Mouse (Mus musculus) ES-E14 (cell line): ENCODE measurements around the gene Snapc4. TPM values are rescaled to one million over a fixed set of nuclear protein-coding genes. Genes with fewer than 3 reads are reported as not detected.

Experiments used
- DNase-seq: peaks from one replicate; pipeline ENCODE4 v3.0.0-alpha.2; 2013; ENCODE audit warnings: low read depth, low spot score
- H3K27ac ChIP-seq: 2 replicates; pipeline ENCODE4 v1.5.1; 2012; ENCODE audit warnings: low read depth, mild to moderate bottlenecking, low read length, moderate library complexity, mixed read lengths; ENCODE audit not compliant: poor library complexity, insufficient read depth, severe bottlenecking
- H3K36me3 ChIP-seq: 2 replicates; pipeline ENCODE4 v1.6.1; 2012; ENCODE audit warnings: mild to moderate bottlenecking, low read length, moderate library complexity, mixed read lengths; ENCODE audit not compliant: control insufficient read depth, poor library complexity, insufficient read depth, severe bottlenecking
- H3K4me1 ChIP-seq, 2 experiments: fragments of 150-350 bp in 1 of 2; sonication (generic) in 1 of 2; 2 replicates each; pipeline ENCODE4 v1.6.1; 2012; ENCODE audit warnings: low read length in 2 of 2, mild to moderate bottlenecking in 1 of 2, mixed read lengths in 1 of 2; ENCODE audit not compliant: control insufficient read depth in 2 of 2, insufficient read depth in 2 of 2, poor library complexity in 1 of 2
- H3K4me3 ChIP-seq, 2 experiments: fragments of 150-350 bp in 1 of 2; sonication (generic) in 1 of 2; 2 replicates each; pipeline ENCODE4 v1.5.1; 2012; ENCODE audit warnings: low read length in 2 of 2, low read depth in 1 of 2, mild to moderate bottlenecking in 1 of 2, mixed read lengths in 1 of 2; ENCODE audit not compliant: insufficient read depth in 1 of 2, poor library complexity in 1 of 2, severe bottlenecking in 1 of 2
- H3K9ac ChIP-seq: 2 replicates; pipeline ENCODE4 v1.6.1; 2012; ENCODE audit warnings: low read depth, mild to moderate bottlenecking, low read length, mixed read lengths; ENCODE audit not compliant: poor library complexity, insufficient read depth, severe bottlenecking
- H3K9me3 ChIP-seq: fragments of 150-350 bp; sonication (generic); 2 replicates; pipeline ENCODE4 v1.6.1; 2012; ENCODE audit warnings: low read depth, mild to moderate bottlenecking, low read length; ENCODE audit not compliant: control insufficient read depth, insufficient read depth
- CHD2 ChIP-seq: IDR thresholded peaks from 2 replicates; pipeline ENCODE4 v1.6.1; 2014; ENCODE audit warnings: mild to moderate bottlenecking, low read depth, low read length, inconsistent platforms
- HCFC1 ChIP-seq: IDR thresholded peaks from 2 replicates; pipeline ENCODE4 v1.6.1; 2012; ENCODE audit warnings: low read length, inconsistent platforms, borderline replicate concordance; ENCODE audit not compliant: insufficient read depth
- MAFK ChIP-seq: IDR thresholded peaks from 2 replicates; pipeline ENCODE4 v1.6.1; 2014; ENCODE audit warnings: mild to moderate bottlenecking, low read depth, low read length, inconsistent platforms; ENCODE audit not compliant: insufficient read depth
- ZC3H11A ChIP-seq: IDR thresholded peaks from 2 replicates; pipeline ENCODE4 v1.6.1; 2012; ENCODE audit warnings: low read depth, mild to moderate bottlenecking, inconsistent platforms, low read length, borderline replicate concordance
- ZNF384 ChIP-seq: IDR thresholded peaks from 2 replicates; pipeline ENCODE4 v1.6.1; 2012; ENCODE audit warnings: low read depth, low read length, inconsistent platforms
- in situ Hi-C, 2 experiments: fragments of 600-800 bp; cut with MboI; formaldehyde crosslinking; loops; one replicate each; pipeline ENCODE4 v1.15.1; 2025; ENCODE audit warnings: low sequenced_read_pairs in 2 of 2, inconsistent platforms in 1 of 2; ENCODE audit not compliant: unreplicated experiment in 2 of 2
- total RNA-seq: library from RNA; depleted of rRNA; stranded (reverse); fragments of 300-350 nt; gene quantifications from 2 replicates; pipeline ENCODE4 v1.2.3, GENCODE M21; 2012

The Snapc4 gene
- total RNA-seq, 1 experiment: 79.2 TPM

- Histone ChIP-seq H3K9me3 (no peaks in the 10 kb centered on the region), H3K36me3 (no peaks in the 10 kb centered on the region), H3K4me3 (peak overlapping the region in 1 of 2 experiments; percentile 34; a peak in 1 of 4 replicates), H3K9ac (no peak overlapping the region), H3K27ac (no peak overlapping the region), H3K4me1 (peaks cover 0 to 12% of the 10 kb centered on the region in 2 experiments; a peak in 1 of 4 replicates)
- in situ Hi-C loops: loop anchor here in 1 of 2 experiments (25.0 kb wide), 1 partner anchor 237 kb away; no protein-coding TSS in a partner anchor
- TF ChIP-seq CHD2 (no peak), ZNF384 (no peak), MAFK (no peak), HCFC1 (no peak), ZC3H11A (no peak)
- DNase-seq: no peak
Observed at GRCm38 (mm10) chr2:26324917-26325316, 55.5 kb downstream of the Snapc4 start.

- no peak for TF ChIP-seq ZC3H11A
- TF ChIP-seq ZNF384: no peak
- no peak for TF ChIP-seq HCFC1
- no peak for TF ChIP-seq MAFK
- TF ChIP-seq CHD2: no peak
- no peaks in the 10 kb centered on the region for H3K36me3 ChIP-seq
- no peaks in the 10 kb centered on the region for H3K9me3 ChIP-seq
- in situ Hi-C loops: loop anchor here in 1 of 2 experiments (25.0 kb wide), 1 partner anchor 239 kb away; no protein-coding TSS in a partner anchor
- H3K4me3 ChIP-seq: no peak overlapping the region
- H3K27ac ChIP-seq: no peak overlapping the region
- peaks cover 0 to 11% of the 10 kb centered on the region in 2 experiments; a peak in 1 of 4 replicates for H3K4me1 ChIP-seq
- H3K9ac ChIP-seq: no peak overlapping the region
- DNase-seq: no peak
Observed at GRCm38 (mm10) chr2:26323589-26324325, 56.7 kb downstream of the Snapc4 start.

GRCm38 (mm10) chr2:26320245-26321185 lies 59.9 kb downstream of the Snapc4 start:
- no peak overlapping the region for H3K9ac ChIP-seq
- no peak for DNase-seq
- H3K4me3 ChIP-seq: no peak overlapping the region
- TF ChIP-seq HCFC1: no peak
- H3K36me3 ChIP-seq: no peaks in the 10 kb centered on the region
- H3K9me3 ChIP-seq: no peaks in the 10 kb centered on the region
- no peak overlapping the region for H3K27ac ChIP-seq
- in situ Hi-C loops: loop anchor here in 1 of 2 experiments (25.0 kb wide), 1 partner anchor 242 kb away; no protein-coding TSS in a partner anchor
- peaks cover 0 to 10% of the 10 kb centered on the region in 2 experiments; a peak in 1 of 4 replicates for H3K4me1 ChIP-seq

- peaks cover 0 to 8% of the 10 kb centered on the region in 2 experiments; a peak in 1 of 4 replicates for H3K4me1 ChIP-seq
- in situ Hi-C loops: loop anchor here in 1 of 2 experiments (25.0 kb wide), 1 partner anchor 243 kb away; no protein-coding TSS in a partner anchor
Observed at GRCm38 (mm10) chr2:26319519-26320244, 60.8 kb downstream of the Snapc4 start.

More at GRCm38 (mm10) chr2:26319519-26320244, 60.8 kb downstream of the Snapc4 start:
- Histone ChIP-seq H3K36me3 (no peaks in the 10 kb centered on the region), H3K4me3 (no peak overlapping the region), H3K9ac (no peak overlapping the region), H3K27ac (no peak overlapping the region), H3K9me3 (no peaks in the 10 kb centered on the region)
- DNase-seq: no peak
- TF ChIP-seq ZC3H11A: no peak
- no peak for TF ChIP-seq HCFC1
- no peak for TF ChIP-seq CHD2
- TF ChIP-seq ZNF384: no peak
- no peak for TF ChIP-seq MAFK
